ENCODE assay signal across 8 mouse cellular contexts in the genomic region with DNA sequence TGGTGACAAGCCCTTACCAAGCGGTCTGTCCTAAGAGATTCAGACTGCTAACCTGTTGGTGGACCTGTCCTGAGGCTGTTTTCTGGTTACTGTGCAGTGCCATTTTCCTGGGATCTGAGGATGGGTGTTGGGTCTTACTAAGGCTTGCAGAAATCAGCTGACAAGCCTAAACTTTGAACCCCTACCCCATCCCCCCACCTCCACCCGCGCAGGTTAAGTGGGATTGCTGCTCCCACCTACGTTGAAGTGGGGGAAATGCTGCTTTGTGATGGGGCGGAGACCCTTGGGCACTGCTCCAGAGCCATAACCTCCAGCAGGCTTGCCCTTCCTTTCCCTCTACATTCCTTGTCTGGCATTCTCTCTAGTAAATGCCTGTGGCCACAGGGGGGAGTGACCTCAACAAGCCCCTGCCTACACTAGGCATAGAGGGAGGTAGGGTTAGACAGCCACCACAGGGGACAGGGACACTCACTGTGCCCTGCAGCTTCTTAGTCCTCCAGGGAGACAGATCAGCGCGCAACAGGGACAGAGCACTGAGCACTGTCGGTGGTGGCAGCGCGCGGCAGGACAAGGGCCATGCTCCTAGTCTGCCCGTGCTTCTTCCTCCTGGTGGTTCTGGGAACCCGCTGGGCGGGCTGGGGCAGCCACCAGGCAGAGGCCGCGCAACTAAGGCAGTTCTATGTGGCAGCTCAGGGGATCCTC. TPM values are rescaled to one million over a fixed set of nuclear protein-coding genes. Genes with fewer than 3 reads are reported as not detected.
A peak's percentile ranks its signal among the peaks of the same experiment; 100 is the strongest.
DNase-seq lines count a peak whose midpoint lies in the region; ATAC-seq and TF ChIP-seq lines count a peak whose summit lies in the region.

A gene (plus strand): TSS at position 452 of the 702 bp plus-strand sequence.

- peaks cover 6% of the 10 kb centered on the region; the same call in 1 of the 2 replicates for H3K79me2 ChIP-seq in liver, adult 2 months (ENCODE audit: control insufficient read depth, insufficient read depth, low read length)

- H3K36me3 ChIP-seq in hindbrain, embryonic 13.5 days, result no peaks in the 10 kb centered on the region
- peaks cover 14% of the 10 kb centered on the region for H3K36me3 ChIP-seq in liver, adult 2 months (ENCODE audit: control insufficient read depth, insufficient read depth, low read length)
- no peaks in the 10 kb centered on the region for H3K36me3 ChIP-seq in stomach, postnatal 0 days (ENCODE audit: control insufficient read depth, insufficient read depth, low read length)

- TF ChIP-seq CTCF in liver, adult 2 months (IDR thresholded peaks at IDR 0.05; ENCODE audit: low read depth, low read length), result 0 out of 2 replicates have a peak, but pooled peaks have one; percentile 4
- peak; percentile 36 for TF ChIP-seq CTCF in stomach, postnatal 0 days (IDR thresholded peaks at IDR 0.05; ENCODE audit: low read depth)

- no peak for ATAC-seq in hindbrain, embryonic 13.5 days (ENCODE audit: low FRiP score)
- peak; percentile 49; the same call in 1 of the 2 replicates for ATAC-seq in stomach, postnatal 0 days (ENCODE audit: low FRiP score, low TSS enrichment)

- DNase-seq in testis, postnatal 10 days (ENCODE audit: low spot score), result peak; percentile 44
- DNase-seq in testis, postnatal 14 days (ENCODE audit: low spot score), result no peak
- peak; percentile 82 for DNase-seq in liver, adult 2 months (ENCODE audit: extremely low read depth, low read depth, low spot score)
- DNase-seq in stomach, postnatal 0 days (ENCODE audit: low spot score), result peak; percentile 42
- no peak for DNase-seq in thymus, adult 18-20 months
- DNase-seq in lung, postnatal 25 days (ENCODE audit: low spot score), result no peak
- no peak for DNase-seq in lung, postnatal 14 days

- H3K4me3 ChIP-seq in hindbrain, embryonic 13.5 days, result no peak within 1 kb of the TSS
- H3K4me3 ChIP-seq in liver, adult 2 months (ENCODE audit: insufficient read depth, low read depth, low read length), result peak within 1 kb of the TSS; percentile 64
- H3K4me3 ChIP-seq in stomach, postnatal 0 days (ENCODE audit: low read depth, low read length), result no peak within 1 kb of the TSS

- no peak for TF ChIP-seq EP300 in stomach, postnatal 0 days (optimal IDR thresholded peaks at IDR 0.05)

- H3K4me2 ChIP-seq in hindbrain, embryonic 13.5 days, result 0 out of 2 replicates have a peak within 1 kb of the TSS, but pooled peaks have one; percentile 25
- H3K4me2 ChIP-seq in stomach, postnatal 0 days (replicated peaks; ENCODE audit: low read depth), result peak within 1 kb of the TSS; percentile 27; the same call in 1 of the 2 replicates

- no peaks in the 10 kb centered on the region for H3K9me3 ChIP-seq in hindbrain, embryonic 13.5 days
- H3K9me3 ChIP-seq in stomach, postnatal 0 days (ENCODE audit: control insufficient read depth, low read length), result no peaks in the 10 kb centered on the region

- H3K9ac ChIP-seq in hindbrain, embryonic 13.5 days, result no peak within 1 kb of the TSS
- peak within 1 kb of the TSS; percentile 86 for H3K9ac ChIP-seq in liver, adult 2 months (ENCODE audit: low read depth, low read length)
- H3K9ac ChIP-seq in stomach, postnatal 0 days (ENCODE audit: low read length), result no peak within 1 kb of the TSS

- peaks cover 5% of the 10 kb centered on the region for H3K4me1 ChIP-seq in hindbrain, embryonic 13.5 days (replicated peaks)
- H3K4me1 ChIP-seq in liver, adult 2 months (ENCODE audit: control insufficient read depth, insufficient read depth, low read length), result peaks cover 14% of the 10 kb centered on the region
- H3K4me1 ChIP-seq in stomach, postnatal 0 days (replicated peaks; ENCODE audit: control insufficient read depth, insufficient read depth), result 0 out of 2 replicates have a peak, but pooled peaks cover 2% of the 10 kb centered on the region

- WGBS in hindbrain, embryonic 13.5 days, result 11% methylated on average over 16 of the region's 16 CpGs
- WGBS in liver, adult 2 months, result 6% methylated on average over 16 of the region's 16 CpGs
- WGBS in stomach, postnatal 0 days, result 22% methylated on average over 15 of the region's 16 CpGs

- TF ChIP-seq POLR2A in liver, adult 2 months (IDR thresholded peaks at IDR 0.05; ENCODE audit: extremely low read depth, insufficient read depth, low read length), result peak; percentile 46; the same call in 1 of the 2 replicates

- no peak within 1 kb of the TSS for H3K27ac ChIP-seq in hindbrain, embryonic 13.5 days
- peak within 1 kb of the TSS; percentile 93 for H3K27ac ChIP-seq in liver, adult 2 months (replicated peaks; ENCODE audit: insufficient read depth, low read depth, low read length)
- no peak within 1 kb of the TSS for H3K27ac ChIP-seq in stomach, postnatal 0 days (replicated peaks)

- H3K27me3 ChIP-seq in hindbrain, embryonic 13.5 days, result no peaks in the 10 kb centered on the region
- H3K27me3 ChIP-seq in liver, adult 2 months (ENCODE audit: control insufficient read depth, insufficient read depth, low read length), result no peaks in the 10 kb centered on the region
- no peaks in the 10 kb centered on the region for H3K27me3 ChIP-seq in stomach, postnatal 0 days (ENCODE audit: control insufficient read depth, insufficient read depth, low read length)

RNA-seq across cellular contexts. Expression of the gene that starts here (rescaled TPM):
- 0.06 and 0.10 TPM in 2 replicates for polyA plus RNA-seq in hindbrain, embryonic 13.5 days (2015; fragmentation: Nextera tagmentation; extraction: Ambion mirVana)
- 157 and 197 TPM in 2 replicates for total RNA-seq in liver, adult 2 months (2014; rRNA removed)
- polyA plus RNA-seq in liver, adult 2 months (2012; rRNA removed), result 77.7 and 79.8 TPM in 2 replicates
- 1.5 and 1.6 TPM in 2 replicates for polyA plus RNA-seq in stomach, postnatal 0 days (2015; fragmentation: Nextera tagmentation; extraction: Ambion mirVana)

Comparison
In these comparisons a context has a peak if more than half of its experiments do, and no peak if none do; other contexts are left out.
1. RNA of the gene that starts here (polyA plus RNA-seq): 77.7 to 79.8 TPM in liver, adult 2 months; 1.5 to 1.6 TPM in stomach, postnatal 0 days and 0.06 to 0.10 TPM in hindbrain, embryonic 13.5 days; every median in the first group is over 10 times any median in the second.
2. DNase-seq: peak in testis, postnatal 10 days (single experiment), liver, adult 2 months (single experiment) and stomach, postnatal 0 days (single experiment); none in testis, postnatal 14 days (single experiment), thymus, adult 18-20 months (0 of 2), lung, postnatal 25 days (single experiment) and lung, postnatal 14 days (single experiment).